Mouse (Mus musculus): ENCODE results near the gene Vezt. TPM values are rescaled to one million over a fixed set of nuclear protein-coding genes. Genes with fewer than 3 reads are reported as not detected.

The Vezt gene
- polyA plus RNA-seq, 3 experiments from 2014 or later: 10.3 to 13.7 (median 10.3) TPM

DNA sequence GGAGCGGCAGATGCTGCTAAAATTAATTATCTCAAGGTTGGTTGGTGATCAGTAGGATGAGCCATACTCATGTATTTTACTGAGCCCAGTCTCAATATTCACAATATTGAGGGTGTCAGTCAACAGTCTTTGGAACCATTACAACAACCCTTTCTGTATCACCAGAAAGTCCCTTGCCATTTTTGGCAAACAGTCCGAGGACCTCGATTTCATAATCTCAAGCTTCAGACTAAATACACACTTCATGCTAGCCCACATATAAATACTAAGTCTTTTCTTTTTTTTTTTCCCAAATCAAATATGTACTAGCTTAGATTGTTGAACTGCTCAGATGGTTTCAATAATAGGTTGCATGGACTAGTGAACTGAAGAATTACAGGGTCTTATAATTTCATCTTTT, 84.6 kb downstream of the Vezt start:
- ATAC-seq: no peak

DNA sequence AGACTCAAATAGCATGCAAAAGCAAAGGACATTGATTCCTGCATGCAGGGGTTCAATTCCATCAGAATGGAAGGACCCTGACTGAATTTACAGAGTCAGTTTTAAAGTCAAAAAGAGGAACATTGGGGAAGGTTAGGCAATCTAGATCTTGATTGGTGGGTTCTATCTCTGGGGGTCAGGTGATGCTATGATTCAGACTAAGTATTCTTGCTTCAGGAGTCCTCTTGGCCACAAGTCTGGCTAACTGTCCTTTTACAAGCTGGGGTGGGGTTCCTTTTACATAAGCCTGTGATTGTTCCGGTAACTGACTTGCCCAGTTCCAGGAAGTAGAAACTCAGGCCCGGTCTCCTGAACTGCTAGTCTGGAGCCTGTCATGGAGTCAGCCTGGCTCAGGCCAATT, 85.7 kb downstream of the Vezt start:
- no peak for ATAC-seq

DNA sequence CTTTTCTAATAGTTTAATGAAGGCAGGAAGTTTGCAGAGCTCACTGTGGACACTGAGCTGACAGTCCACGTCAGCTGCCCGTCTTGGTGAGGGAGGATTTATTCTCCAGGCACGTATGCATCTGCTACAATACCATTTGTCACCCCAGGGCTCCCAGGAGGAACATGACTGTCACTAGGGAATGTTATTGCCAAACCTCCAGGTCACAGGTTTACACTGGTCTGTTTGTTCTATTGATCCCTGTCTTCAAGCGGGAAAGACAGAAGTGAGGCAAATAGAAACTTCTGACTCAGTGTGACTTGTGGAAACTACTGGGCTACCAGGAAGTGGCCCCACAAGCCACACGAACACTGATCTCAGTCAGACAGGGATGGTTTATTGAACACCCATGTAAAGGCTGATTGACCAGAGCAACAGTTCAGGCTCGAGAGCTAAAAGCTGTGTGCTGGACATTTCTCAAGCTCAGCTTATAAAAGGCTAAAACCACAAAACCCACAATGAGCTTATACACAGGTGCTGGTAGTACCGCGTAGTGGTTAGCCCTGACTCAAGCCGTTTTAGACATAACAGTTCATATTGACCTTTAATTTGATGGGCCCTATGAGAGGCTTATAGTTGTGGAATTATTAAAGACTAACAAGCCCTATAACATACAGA, 89.6 kb downstream of the Vezt start:
- no peak for ATAC-seq

DNA sequence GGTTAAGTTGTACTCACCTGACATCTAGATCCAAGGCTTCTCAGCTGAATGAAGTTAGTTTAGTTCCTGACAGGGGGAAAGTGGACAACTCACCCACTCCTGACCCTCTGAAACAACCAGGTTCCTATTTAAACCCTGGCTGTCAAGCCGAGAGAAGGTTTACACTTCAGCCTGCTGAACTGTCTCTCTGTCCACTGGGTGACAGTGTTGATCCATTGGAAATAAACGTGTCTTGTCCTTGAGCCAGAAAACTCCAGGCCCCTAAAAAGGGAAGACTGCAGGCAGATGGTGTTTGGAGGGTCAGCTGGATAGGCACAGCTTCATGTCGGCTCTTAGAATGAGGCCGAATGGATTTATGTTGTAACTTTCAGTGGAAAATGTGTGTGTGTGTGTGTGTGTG, 90.3 kb downstream of the Vezt start:
- no peak for ATAC-seq

DNA sequence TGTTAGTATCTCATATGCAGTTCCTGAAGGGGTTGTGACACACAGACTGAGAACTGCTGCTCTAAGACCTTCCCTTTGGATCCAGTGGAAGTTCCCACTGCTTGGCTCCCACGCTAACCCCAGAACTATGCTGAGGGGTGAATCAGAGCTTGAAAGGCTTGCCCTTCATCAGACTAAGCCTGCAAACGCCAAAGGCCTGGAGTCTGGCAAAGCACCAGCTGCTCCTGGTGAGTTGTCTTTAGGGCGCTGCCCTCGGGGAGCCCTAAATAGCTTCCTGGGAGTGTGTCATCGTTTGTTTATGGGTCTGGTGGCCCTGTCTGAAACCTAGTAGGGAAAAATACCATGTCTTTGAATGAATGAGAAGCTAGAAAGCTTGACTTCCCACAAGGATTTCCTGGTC, 91.4 kb downstream of the Vezt start:
- ATAC-seq: no peak

DNA sequence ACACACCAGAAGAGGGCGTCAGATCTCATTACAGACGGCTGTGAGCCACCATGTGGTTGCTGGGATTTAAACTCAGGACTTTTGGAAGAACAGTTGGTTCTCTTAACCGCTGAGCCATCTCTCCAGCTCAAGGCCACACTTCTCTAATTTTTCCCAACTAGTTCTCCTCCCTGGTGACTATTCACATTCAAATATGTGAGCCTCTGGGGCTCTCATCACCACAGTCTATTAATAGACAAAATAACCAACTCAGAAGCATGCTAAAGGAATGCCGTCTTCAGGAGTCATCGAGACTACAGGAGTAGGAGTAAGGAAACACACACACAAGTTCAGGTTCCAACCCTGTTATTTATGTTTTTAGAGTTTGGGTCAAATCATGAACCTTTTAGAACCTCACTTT, 95.3 kb downstream of the Vezt start:
- ATAC-seq: no peak

DNA sequence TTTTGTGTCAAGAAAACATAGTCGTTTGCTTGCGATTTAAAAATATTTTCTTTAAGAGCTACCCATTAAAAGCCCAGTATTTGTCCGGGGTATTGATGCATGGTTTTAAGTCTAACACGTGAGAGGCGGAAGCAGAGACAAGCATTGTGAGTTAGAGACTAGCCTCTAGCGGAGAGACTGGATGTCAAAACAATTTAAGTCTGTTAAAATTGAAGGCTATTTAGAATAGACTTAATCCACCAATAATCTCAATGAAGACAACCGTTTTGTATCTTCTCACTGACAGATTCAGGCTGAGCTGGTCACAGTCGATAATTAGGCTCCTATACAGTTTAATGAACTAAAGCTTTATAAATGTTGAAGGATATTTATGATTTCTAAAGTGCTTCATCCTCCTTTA, 95.9 kb downstream of the Vezt start:
- no peak for ATAC-seq

DNA sequence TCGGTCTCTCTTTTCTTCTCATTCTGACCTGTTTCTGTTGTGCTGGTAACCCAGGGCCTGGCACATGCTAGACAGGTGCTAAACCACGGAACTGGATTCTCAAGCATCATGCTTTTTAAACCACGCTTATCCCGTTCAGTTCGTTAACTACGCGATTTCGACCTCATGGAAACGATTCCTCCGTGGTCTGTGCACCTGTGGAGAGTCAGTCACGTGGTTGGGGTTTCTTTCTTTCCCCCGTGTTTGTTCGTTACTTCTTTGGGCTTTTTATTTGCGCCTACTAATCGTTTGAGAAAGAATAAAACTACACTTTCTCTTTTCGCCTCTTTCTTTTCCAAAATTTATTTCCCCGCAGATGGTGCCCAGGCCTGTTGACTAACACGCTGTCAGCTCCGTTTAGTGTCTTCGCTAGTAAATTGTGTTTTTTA, 96.8 kb downstream of the Vezt start:
- peak; percentile 75 for ATAC-seq

DNA sequence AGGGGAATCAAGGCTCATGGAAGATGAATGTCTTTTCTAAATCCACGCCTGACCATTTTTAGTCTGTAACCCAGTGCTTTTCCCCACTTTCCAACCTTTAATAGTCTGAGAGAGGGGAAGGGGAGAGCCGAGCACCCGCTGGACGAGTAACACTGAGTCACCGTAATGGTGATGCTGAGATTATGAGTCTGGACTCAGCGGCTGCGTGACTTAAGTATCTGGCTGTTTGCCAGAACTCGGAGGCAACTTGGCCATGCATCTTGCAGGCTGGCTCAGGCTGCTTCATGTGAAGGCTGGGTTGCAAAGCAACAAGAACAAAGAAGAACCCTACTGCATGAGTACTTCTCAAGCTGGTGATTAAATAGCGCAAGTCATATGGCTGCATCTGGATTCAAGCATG, 101.6 kb downstream of the Vezt start:
- ATAC-seq: no peak

DNA sequence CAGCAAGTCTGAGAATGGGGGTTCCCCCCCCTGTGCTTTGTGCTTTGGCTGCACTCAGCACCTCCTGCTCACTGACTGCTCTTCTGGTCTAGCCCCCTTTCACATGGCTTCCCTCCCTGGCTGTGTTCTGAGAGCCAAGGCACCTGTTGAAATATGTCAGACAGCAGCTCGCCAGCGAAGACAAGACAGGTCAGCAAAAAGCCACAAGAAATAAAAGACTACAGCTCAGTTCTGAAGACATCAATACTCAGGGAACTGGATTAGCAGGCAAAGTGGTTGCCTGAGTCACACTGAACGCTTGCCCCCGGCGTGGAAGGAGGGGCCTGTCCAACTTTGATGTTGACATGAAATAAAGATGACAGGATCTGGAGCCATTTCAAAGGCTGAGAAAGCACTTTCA, 102.8 kb downstream of the Vezt start:
- peak; percentile 67 for ATAC-seq

DNA sequence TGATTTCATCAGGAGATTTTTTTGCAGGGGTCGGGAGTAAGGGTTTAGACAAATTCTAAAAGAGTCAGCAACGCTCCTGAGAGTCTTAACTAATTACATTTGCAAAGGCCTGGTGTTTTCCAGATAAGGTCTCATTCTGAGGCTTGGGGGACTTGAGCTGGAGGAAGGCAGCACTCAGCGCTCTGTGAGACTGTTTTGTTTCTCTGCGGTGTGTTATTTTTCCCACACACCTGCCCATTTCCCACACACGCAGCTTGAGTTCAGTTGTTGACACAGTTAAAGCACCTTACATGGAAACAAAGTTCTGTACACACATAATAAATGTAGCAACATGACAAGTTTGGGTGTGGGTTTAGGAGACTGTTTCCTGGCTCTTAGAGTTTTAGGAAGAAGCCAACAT, 103.6 kb downstream of the Vezt start:
- ATAC-seq: no peak

DNA sequence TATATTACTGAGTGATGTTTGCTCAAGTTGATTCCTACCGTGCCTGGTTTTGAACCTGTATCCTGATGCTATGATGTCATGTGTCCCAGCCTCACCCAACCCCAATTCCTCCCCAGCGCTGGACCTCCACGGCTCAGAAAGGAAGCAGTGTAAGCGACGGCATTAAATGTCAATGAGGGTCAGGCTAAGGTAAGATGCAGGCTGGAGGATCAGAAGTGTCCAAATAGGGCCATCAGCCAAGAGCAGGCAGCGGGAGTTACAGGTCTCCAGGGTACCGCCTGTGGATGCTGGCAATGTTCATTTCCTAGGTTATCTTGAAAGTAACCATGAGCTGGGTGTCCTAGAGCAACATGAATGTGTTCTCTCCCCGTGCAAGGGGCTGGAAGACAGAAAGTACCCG, 104.2 kb downstream of the Vezt start:
- no peak for ATAC-seq

DNA sequence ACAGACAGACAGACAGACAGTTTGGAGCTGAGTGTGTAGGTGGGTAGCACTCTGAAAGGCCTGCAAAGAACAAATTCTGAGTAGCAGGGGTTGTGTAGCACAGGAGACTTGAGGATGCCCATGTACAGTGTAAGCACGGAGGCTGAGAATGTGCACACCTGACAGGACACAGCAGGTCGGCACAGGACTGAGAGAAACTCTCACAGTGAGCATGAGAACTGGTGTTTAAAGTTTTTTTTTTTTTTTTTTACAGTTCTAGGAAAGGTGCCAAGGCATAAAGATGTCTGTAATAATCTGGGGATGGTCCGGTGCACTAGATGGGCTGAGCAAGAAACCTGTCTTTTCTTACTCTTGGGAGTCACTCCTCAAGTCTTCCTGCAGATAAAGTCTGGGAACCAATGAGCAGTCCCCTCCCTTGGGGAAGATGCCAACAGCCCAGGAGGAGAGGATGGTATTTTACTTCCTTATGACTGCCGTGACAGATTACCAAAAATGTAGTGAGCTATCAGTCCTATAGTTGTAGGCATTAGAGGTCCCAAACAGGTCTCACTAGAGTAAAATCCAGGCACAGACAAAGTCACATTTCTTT, 105.3 kb downstream of the Vezt start:
- ATAC-seq: no peak

DNA sequence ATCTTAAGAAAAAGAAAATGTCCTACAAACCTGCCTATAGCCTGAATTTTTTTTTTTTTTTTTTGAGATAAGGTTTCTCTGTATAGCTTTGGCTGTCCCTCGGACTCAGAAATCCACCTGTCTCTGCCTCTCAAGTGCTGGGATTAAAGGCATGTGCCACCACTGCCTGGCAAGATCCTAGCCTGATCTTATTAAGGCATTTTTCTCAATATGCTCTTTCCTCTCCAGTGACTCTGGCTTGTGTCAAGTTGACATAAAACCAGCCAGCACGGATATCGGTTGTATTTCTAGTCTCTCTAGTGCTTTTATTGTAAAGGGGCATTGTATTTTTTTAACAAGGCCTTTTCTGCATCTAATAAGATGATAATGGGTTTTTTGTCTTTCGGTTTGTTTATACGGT, 111.0 kb downstream of the Vezt start:
- no peak for ATAC-seq

DNA sequence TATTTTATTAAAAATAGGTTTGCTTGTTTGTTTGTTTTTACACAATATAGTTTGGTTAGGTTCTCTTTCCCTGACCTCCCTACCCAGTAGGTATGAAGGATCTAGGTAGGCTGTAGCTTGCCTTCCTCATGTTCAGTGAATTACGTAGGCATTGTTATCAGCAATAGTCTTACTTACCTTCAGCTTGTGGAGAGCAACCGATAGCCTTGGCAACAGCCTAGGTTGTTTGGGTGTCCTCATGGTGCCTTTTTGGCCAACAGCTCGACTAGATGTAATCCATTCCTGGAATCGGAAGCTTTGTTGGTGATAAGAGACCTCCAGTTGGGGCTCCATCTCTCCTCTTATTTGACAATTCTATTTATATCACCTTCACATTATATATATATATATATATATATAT, 114.5 kb downstream of the Vezt start:
- no peak for ATAC-seq

DNA sequence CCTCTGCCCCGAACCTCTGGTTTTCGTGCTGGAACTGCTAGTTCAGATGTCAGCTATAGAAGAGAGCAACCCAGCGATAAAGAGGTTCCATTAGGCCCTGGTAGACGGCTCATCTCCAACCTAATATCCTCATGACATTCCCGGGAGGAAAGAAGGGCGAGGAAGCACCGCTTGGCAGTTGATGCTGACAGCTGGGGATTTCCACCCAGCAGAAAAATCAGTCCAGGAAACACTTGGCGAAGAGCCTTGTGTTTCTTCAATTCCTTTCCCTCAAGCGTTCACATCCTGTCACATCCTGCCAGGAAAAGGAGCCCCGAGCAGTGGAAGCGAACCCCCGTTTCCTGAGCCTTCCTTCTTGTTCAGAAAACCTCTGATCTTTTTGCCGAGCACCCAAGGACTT, 116.4 kb downstream of the Vezt start:
- ATAC-seq: no peak

DNA sequence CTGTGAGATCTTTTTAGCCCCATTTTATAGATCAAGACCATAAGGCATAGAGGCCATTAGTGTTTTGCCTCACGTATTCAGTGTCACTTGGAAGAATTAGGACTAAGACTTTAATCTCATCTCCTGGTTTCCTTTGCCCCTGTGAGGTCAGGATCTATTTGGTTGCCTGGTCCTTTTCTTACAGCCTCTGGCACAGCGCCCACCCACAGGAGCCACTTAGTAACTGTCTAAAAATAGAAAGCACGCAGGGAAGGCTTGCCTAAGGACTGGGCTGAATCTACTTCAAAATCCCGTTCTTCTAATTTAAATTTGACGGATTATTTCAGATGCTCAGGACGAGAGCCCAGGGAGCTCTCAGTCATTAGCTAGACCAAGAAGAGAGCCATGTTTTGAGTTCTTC, 116.9 kb downstream of the Vezt start:
- no peak for ATAC-seq

DNA sequence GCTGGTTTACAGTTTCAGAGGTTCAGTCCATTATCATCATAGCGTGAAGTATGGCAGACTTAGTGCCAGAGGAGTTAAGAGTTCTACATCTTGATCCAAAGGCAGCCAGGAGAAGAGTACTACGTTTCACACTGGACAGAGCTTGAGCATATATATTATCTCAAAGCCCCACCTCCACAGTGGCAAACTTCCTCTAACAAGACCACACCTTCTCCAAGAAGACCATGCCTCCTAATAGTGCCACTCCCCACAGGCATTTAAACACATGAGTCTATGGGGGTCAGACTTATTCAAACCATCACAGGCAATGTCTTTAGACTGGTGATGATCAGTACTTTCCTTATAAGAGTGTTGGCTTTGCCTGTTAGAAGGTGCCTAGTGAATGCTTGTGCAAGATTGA, 117.5 kb downstream of the Vezt start:
- ATAC-seq: no peak

DNA sequence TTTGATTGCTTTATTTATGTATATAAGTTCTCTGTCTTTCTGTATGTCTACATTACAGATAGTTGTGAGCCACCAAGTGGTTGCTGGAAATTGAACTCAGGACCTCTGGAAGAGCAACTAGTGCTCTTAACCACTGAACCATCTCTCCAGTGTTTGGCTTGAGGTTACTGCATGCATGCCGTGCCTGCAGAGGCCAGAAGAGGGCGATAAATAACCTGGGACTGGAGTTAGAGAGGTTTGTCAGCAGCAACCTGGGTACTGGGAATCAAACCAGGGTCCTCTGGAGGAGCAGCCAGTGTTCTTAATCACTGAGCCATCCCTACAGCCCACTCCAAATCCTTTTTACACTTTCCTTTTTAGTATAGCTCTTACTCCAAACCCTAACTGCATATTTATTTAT, 118.8 kb downstream of the Vezt start:
- no peak for ATAC-seq

DNA sequence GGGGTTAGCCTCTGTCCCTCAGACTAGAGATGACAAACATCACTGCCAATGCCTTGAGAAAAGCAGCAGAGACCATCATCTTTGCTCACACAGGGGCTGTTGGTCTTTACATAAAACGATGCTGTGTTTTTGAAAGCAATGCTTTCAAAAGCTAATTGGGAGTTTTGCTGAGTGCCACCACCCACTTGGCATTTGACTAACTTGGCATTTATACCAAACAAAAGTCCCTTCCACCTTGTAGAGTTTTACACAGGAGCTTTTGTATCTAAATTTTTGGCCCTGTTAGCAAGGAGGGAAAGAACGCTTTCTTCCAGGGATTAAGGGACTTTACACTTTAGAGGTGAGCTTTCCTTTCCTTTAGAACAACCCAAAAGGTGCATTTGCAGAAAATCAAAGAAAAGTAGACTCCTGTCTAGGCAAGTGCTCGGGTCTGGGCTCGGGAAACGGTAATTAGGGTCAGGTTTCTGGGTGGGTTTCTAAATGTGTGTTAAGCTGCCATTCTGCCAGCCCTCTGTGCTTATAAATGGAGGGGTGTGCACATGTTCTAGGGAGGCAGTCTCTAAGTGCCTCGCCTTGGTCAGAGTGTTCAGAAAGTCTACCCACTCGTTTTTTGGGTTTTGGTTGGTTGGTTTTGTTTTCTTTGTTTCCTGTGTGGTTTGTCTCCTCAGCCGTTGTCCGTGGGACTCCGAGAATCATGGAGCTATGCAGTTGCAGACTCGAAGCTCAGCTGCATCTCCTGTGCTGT, 119.9 kb downstream of the Vezt start:
- ATAC-seq: no peak

DNA sequence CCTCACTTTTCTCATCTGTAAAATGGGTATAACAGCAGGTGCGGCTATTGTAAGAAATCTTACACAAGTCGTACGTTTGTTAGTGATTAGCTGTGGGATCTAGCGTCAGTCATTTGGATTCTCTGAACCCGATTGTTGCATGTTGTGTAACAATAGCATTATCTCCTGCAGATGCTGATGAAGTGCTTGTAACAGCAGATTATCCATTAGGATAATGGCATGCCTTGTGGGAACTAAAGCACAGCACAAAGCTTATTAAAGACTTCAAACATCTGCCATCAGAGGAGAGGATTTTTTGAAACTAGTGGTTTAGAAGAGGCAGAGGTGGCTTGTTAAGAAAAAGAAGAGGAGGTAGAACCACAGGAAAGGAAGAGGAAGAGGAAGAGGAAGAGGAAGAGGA, 122.1 kb downstream of the Vezt start:
- no peak for ATAC-seq

DNA sequence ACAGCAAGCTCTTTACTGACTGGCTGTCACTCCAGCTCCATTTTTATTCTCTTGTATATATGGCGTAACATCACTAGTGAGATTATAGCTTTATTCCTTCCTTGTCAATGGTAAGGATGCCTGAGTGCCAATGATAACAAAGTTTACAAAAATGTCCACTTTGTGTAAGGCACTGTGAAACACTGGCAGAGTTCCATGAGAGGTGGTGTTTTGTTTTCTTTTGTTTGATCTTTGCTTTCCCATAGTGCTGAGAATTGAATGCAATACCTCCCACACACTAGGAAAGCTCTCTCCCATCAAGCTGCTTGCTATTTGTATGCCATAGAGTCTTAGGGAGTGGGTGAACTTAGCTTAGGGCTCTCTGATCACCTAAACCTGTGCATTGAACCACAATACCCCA, 122.7 kb downstream of the Vezt start:
- ATAC-seq: no peak

DNA sequence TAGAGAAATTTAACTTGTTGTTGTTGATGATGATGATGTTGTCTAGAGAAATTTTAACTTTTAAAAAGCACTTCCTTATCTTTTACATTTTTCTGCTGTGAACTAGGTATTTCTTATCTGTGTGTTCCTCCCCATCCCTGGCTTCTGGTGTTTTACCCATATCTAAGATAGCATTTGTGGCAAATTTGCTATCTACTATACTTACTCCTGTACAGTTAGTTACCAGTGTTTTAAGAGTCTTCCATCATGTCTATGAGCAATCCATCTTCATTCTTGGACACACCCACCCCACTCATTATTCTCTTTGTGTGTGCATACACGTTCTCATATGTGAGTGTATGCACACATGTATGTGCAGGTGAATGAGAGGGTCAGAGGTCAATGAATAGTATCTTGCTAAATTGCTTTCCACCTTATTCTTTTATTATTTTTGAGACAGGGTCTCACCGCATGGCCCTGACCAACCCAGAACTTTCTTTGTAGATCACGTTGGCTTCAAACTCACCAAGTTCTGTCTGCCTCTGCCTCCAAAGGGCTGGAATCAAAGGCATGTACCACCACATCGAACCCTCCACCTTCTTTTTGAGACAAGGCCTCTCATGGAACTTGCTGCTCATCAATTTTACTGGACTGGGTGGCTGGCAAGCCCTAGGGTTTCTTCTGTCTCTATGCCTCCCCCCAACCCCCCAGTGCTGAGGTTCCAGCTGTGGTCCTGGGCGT, 123.3 kb downstream of the Vezt start:
- no peak for ATAC-seq

DNA sequence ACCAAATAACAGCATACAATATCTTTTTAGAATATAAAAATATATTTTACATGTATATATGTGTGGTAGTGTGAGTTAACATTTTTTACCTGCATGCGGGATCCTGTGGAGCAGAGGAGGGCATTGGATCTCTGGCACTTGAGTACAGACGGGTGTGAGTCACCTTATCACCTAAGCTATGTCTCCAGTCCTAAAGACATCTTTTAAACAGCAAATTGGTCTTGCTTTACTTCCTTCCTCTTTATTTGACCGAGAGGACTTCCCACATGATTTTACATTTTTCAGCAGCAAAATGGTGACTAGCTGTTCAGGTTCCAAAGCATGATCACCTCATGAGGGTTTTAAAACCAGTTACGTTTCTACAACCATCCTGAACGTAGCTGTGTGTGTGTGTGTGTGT, 124.3 kb downstream of the Vezt start:
- no peak for ATAC-seq
